Mouse (Mus musculus) NIH3T3 (cell line): Measurements from ENCODE around the gene Pls3.
"Not testable (repeated sequence)": the region's sequence is repeated elsewhere in the genome, so short reads cannot be mapped to it uniquely, and the experiment has no call there.

Source experiments
- DNase-seq: peaks from one replicate; pipeline ENCODE4 v3.0.0-alpha.2; 2012; ENCODE audit warnings: low read depth

The Pls3 gene

GRCm38 (mm10) chrX:75777461-75777860, 97.5 kb downstream of the Pls3 start:
- peak; percentile 22 for DNase-seq

- no peak for DNase-seq
These were observed 110.1 kb downstream of the Pls3 start for GRCm38 (mm10) chrX:75764794-75765328.

GRCm38 (mm10) chrX:75764135-75764793, 110.7 kb downstream of the Pls3 start:
- peak; percentile 80 for DNase-seq

GRCm38 (mm10) chrX:75759461-75759860, 115.5 kb downstream of the Pls3 start:
- not testable (repeated sequence) for DNase-seq

GRCm38 (mm10) chrX:75759036-75759435, 115.9 kb downstream of the Pls3 start:
- not testable (repeated sequence) for DNase-seq

GRCm38 (mm10) chrX:75757966-75758365, 117.0 kb downstream of the Pls3 start:
- not testable (repeated sequence) for DNase-seq

GRCm38 (mm10) chrX:75754531-75754930, 120.5 kb downstream of the Pls3 start:
- DNase-seq: not testable (repeated sequence)

- DNase-seq: not testable (repeated sequence)
These were observed 124.8 kb downstream of the Pls3 start for GRCm38 (mm10) chrX:75750126-75750725.

GRCm38 (mm10) chrX:75749312-75749711, 125.7 kb downstream of the Pls3 start:
- DNase-seq: not testable (repeated sequence)

GRCm38 (mm10) chrX:75744466-75744865, 130.5 kb downstream of the Pls3 start:
- not testable (repeated sequence) for DNase-seq

GRCm38 (mm10) chrX:75739464-75739863, 135.5 kb downstream of the Pls3 start:
- not testable (repeated sequence) for DNase-seq
